Mouse (Mus musculus) limb, embryonic 10.5 days (tissue): ENCODE measurements around the gene Gm21637. TPM values are rescaled to one million over a fixed set of nuclear protein-coding genes. Genes with fewer than 3 reads are reported as not detected.
"Not testable (repeated sequence)": the region's sequence is repeated elsewhere in the genome, so short reads cannot be mapped to it uniquely, and the experiment has no call there.

ENCODE experiments used
- DNase-seq: peaks from one replicate; pipeline ENCODE4 v3.0.0-alpha.2; 2017; ENCODE audit warnings: low spot score
- H3K27ac ChIP-seq: fragments of 300-500 bp; sonication (generic); 2 replicates; pipeline ENCODE4 v1.5.1; 2016; ENCODE audit warnings: mild to moderate bottlenecking
- H3K27me3 ChIP-seq: fragments of 300-500 bp; sonication (generic); 2 replicates; pipeline ENCODE4 v1.6.1; 2016; ENCODE audit warnings: low read depth, mild to moderate bottlenecking; ENCODE audit not compliant: poor library complexity, severe bottlenecking
- H3K36me3 ChIP-seq: fragments of 300-500 bp; sonication (generic); 2 replicates; pipeline ENCODE4 v1.6.1; 2016; ENCODE audit warnings: mild to moderate bottlenecking, moderate library complexity
- H3K4me1 ChIP-seq: fragments of 300-500 bp; sonication (generic); 2 replicates; pipeline ENCODE4 v1.6.1; 2016
- H3K4me3 ChIP-seq: fragments of 300-500 bp; sonication (generic); 2 replicates; pipeline ENCODE4 v1.5.1; 2016; ENCODE audit warnings: mild to moderate bottlenecking, moderate library complexity
- H3K9me3 ChIP-seq: fragments of 300-500 bp; sonication (generic); replicated peaks from 2 replicates; pipeline ENCODE4 v1.6.1; 2016; ENCODE audit warnings: mild to moderate bottlenecking
- WGBS: fragments of 180-500 bp; shearing (Covaris S2); methylation state at CpG from one replicate; pipeline ENCODE4 v1.1.7; 2016; 5-methylcytosine and 5-hydroxymethylcytosine counted together
- polyA plus RNA-seq: library from polyadenylated mRNA; unstranded; fragments of >200 nt; fragmentation: Nextera tagmentation; extraction: Ambion mirVana; gene quantifications from 2 replicates; pipeline ENCODE4 v1.2.1, GENCODE M21; 2016

Gm21637 gene
- not detected in 2 replicates for polyA plus RNA-seq

DNA sequence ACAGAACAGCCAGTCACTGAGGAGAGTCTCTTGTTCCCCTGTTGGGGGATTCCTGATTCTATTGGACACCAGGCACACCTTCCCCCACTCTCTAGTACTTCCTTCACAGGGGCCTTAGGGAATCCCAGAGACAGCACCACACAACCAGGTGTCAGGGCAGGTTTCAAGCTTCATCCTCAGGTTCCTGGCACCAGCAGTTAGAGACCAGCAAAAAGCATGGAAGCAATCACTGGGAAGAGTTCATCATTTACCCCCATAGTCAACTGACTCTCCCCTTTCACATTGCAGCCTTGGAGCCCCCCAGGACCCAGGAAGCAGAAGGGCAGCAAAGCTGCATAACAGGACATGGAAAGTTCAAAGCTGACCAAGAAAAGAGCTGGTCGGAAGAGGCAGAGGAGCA, at the start of gene Gm21637:
TSS of gene Gm21637 (plus strand) at position 301 of the 400 bp plus-strand sequence.
- H3K27ac ChIP-seq, H3K4me3 ChIP-seq, H3K9me3 ChIP-seq, H3K36me3 ChIP-seq, DNase-seq, H3K4me1 ChIP-seq, H3K27me3 ChIP-seq: not testable (repeated sequence)
- no CpG with 5 or more reads among the region's 1 CpGs for WGBS

Other genes starting within 250 kb of the Gm21637 start
- not detected in 2 replicates for gene Btbd35f25, start 244.9 kb upstream of the Gm21637 start, polyA plus RNA-seq
- gene Btbd35f22, start 85.8 kb downstream of the Gm21637 start, polyA plus RNA-seq: not detected in 2 replicates